Mouse (Mus musculus) cortical plate, adult 2 months (tissue): ENCODE data around the gene C5ar1. TPM values are rescaled to one million over a fixed set of nuclear protein-coding genes. Genes with fewer than 3 reads are reported as not detected.

Source experiments
- H3K27ac ChIP-seq: fragments of 200-500 bp; 2 replicates; pipeline ENCODE4 v1.5.1; 2012; ENCODE audit warnings: low read length, control low read depth, inconsistent platforms; ENCODE audit not compliant: insufficient read depth
- H3K4me1 ChIP-seq: fragments of 200-500 bp; 2 replicates; pipeline ENCODE4 v1.6.1; 2011; ENCODE audit warnings: low read length; ENCODE audit not compliant: control insufficient read depth, insufficient read depth
- H3K4me3 ChIP-seq: fragments of 200-500 bp; 2 replicates; pipeline ENCODE4 v1.5.1; 2011; ENCODE audit warnings: mild to moderate bottlenecking, low read length, control low read depth; ENCODE audit not compliant: insufficient read depth
- CTCF ChIP-seq: fragments of 200-500 bp; IDR thresholded peaks from 2 replicates; pipeline ENCODE4 v1.5.1; 2011; ENCODE audit warnings: mild to moderate bottlenecking, control low read depth, low read length; ENCODE audit not compliant: insufficient read depth; ENCODE audit errors: extremely low read depth
- POLR2A ChIP-seq: fragments of 200-500 bp; IDR thresholded peaks from 2 replicates; pipeline ENCODE4 v1.6.1; 2011; ENCODE audit warnings: mild to moderate bottlenecking, low read length, control low read depth; ENCODE audit not compliant: insufficient read depth; ENCODE audit errors: extremely low read depth
- polyA plus RNA-seq: library from polyadenylated mRNA; depleted of rRNA; stranded (reverse); fragments of >200 nt; gene quantifications from 2 replicates; pipeline ENCODE4 v1.2.3, GENCODE M21; 2012; rRNA removed

The C5ar1 gene
- polyA plus RNA-seq, 1 experiment = 1.5 TPM

DNA sequence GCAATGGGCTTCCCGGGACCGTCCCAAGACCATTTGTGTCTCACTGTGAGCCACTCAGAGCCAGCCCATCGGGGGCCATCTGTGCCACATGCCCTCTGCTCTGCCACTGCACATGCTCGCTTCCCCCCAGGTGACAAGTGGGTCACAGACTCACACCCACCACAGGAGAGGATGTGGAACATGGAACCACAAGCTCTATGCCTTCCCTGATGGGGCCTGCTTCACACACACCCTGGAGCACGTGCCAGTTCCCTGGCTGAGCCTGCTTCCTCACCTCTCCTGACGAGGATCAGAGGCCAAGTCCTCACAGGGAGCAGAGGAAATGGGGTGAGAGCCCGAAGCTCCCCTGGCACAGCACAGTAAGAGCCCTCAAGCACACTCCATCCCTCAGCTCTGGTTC, 52.3 kb downstream of the C5ar1 start:
- peaks cover 2% of the 10 kb centered on the region; the same call in 1 of the 2 replicates for H3K4me1 ChIP-seq
- TF ChIP-seq POLR2A (no peak), CTCF (no peak)
- H3K4me3 ChIP-seq = no peak overlapping the region
- peak overlapping the region; percentile 31; the same call in 1 of the 2 replicates for H3K27ac ChIP-seq

- Histone ChIP-seq H3K4me1 (peaks cover 2% of the 10 kb centered on the region; the same call in 1 of the 2 replicates), H3K4me3 (no peak overlapping the region), H3K27ac (no peak overlapping the region)
- TF ChIP-seq POLR2A = no peak
- TF ChIP-seq CTCF = no peak
Observed at GRCm38 (mm10) chr7:16204791-16205190, 54.5 kb downstream of the C5ar1 start.

GRCm38 (mm10) chr7:16203505-16203903, 55.8 kb downstream of the C5ar1 start:
- TF ChIP-seq CTCF = no peak
- TF ChIP-seq POLR2A = no peak
- Histone ChIP-seq H3K4me3 (no peak overlapping the region), H3K4me1 (peaks cover 2% of the 10 kb centered on the region; the same call in 1 of the 2 replicates), H3K27ac (no peak overlapping the region)

DNA sequence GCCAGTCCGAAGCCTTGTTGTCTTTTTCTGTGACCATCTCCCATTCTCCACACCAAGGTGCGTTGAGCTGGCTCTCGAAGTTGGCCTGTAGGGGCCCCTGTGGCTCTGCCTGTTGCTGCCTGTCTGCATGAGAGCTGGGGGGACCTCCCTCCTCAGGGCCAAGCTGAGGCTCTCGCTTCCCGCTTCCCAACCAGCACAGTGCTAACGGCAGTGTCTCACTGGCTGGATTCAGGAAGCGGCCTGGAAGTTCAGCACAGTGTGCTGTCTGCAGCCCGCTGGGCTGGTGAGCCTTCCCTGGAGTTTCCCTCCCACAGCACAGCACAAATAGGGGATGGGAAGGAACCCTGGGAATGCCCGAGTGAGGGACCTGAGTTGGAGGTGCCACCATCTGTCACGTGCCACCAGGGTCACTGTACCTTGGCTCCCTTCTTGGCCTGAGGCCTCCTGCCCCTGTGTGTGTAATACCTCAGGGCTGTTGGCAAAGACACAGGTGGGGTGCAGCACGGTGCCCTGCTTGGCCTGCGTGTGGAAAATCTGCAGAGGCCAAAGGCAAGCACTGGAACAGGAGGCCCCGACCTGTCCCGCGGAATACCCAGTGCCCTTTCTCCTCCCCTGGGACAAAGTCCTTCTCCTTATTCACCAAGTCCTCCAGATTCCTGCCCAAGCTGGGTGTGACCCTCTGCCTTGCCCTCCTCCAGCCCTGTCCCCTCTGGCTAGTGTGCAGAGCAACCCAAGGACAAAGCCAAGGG, 56.4 kb downstream of the C5ar1 start:
- TF ChIP-seq POLR2A (no peak), CTCF (no peak)
- no peak overlapping the region for H3K4me3 ChIP-seq
- H3K4me1 ChIP-seq = peaks cover 2% of the 10 kb centered on the region; the same call in 1 of the 2 replicates
- H3K27ac ChIP-seq = no peak overlapping the region

GRCm38 (mm10) chr7:16201136-16201535, 58.2 kb downstream of the C5ar1 start:
- TF ChIP-seq POLR2A (no peak), CTCF (no peak)
- H3K27ac ChIP-seq = no peak overlapping the region
- no peaks in the 10 kb centered on the region for H3K4me1 ChIP-seq
- no peak overlapping the region for H3K4me3 ChIP-seq

DNA sequence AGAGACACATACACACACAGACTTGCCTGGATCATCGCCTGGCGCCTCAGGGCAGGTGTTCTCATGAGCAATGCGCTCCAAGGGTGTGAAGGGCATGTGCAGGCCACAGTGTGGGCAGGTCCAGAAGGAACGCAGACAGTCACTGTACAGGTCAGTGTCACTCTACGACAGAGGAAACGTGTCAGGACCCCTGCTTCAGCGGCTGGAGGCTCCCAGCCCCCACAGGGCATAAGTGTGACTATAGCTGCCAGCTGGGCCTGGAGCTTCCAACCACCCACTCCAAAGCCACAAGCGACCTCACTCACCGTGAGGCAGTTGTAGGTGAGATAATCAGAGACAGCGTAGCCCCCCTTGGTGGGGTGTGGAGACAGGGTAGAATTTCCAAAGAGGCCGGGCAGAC, 60.8 kb downstream of the C5ar1 start:
- H3K4me1 ChIP-seq = no peaks in the 10 kb centered on the region
- no peak overlapping the region for H3K4me3 ChIP-seq
- TF ChIP-seq CTCF = no peak
- no peak for TF ChIP-seq POLR2A
- H3K27ac ChIP-seq = no peak overlapping the region

DNA sequence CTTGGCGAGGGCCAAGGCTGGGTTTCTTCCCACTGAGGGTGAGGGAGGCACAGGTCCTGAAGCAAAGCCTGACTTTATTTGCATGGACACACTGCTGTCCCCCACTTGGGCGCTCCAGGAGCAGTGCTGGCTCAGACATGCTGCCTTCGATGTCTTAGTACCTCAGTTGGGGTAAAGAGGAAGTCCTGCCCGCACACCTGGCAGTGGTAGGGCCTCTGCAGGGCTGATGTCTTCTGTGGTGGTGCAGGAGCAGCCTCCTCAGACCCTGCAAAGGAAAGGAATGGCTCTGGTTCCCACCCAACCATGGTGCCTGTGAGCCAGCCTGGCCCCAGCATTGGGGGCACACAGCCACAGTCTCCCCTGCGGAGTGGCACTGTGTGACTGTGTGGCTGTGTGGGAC, 62.2 kb downstream of the C5ar1 start:
- no peaks in the 10 kb centered on the region for H3K4me1 ChIP-seq
- H3K4me3 ChIP-seq = no peak overlapping the region
- H3K27ac ChIP-seq = no peak overlapping the region
- no peak for TF ChIP-seq CTCF
- TF ChIP-seq POLR2A = no peak

Other genes starting within 250 kb of the C5ar1 start
- 7.8 and 8.5 TPM in 2 replicates for gene Bicra, start 211.6 kb downstream of the C5ar1 start, polyA plus RNA-seq
- 0.45 and 0.52 TPM in 2 replicates for gene Zfp541, start 197.7 kb downstream of the C5ar1 start, polyA plus RNA-seq
- 436 and 444 TPM in 2 replicates for gene Napa, start 161.1 kb downstream of the C5ar1 start, polyA plus RNA-seq
- 51.3 and 58.5 TPM in 2 replicates for gene Kptn, start 139.6 kb downstream of the C5ar1 start, polyA plus RNA-seq
- gene Slc8a2, start 129.7 kb downstream of the C5ar1 start, polyA plus RNA-seq = 164 and 183 TPM in 2 replicates
- 83.3 and 84.0 TPM in 2 replicates for gene Meis3, start 84.5 kb downstream of the C5ar1 start, polyA plus RNA-seq
- gene Dhx34, start 37.5 kb downstream of the C5ar1 start, polyA plus RNA-seq = 10.8 and 11.5 TPM in 2 replicates
- 0.48 and 0.57 TPM in 2 replicates for gene C5ar2, start 15.4 kb downstream of the C5ar1 start, polyA plus RNA-seq
- gene Inafm1, start 14.1 kb upstream of the C5ar1 start, polyA plus RNA-seq = 49.8 and 53.2 TPM in 2 replicates
- gene Ccdc9, start 27.3 kb upstream of the C5ar1 start, polyA plus RNA-seq = 68.9 and 79.1 TPM in 2 replicates
- gene Bbc3, start 48.9 kb upstream of the C5ar1 start, polyA plus RNA-seq = 8.1 and 11.2 TPM in 2 replicates
- gene Sae1, start 128.3 kb upstream of the C5ar1 start, polyA plus RNA-seq = 95.8 and 97.1 TPM in 2 replicates
- gene Zc3h4, start 141.4 kb upstream of the C5ar1 start, polyA plus RNA-seq = 33.9 and 38.9 TPM in 2 replicates
- gene Tmem160, start 193.2 kb upstream of the C5ar1 start, polyA plus RNA-seq = 105 and 115 TPM in 2 replicates
- gene Npas1, start 218.2 kb upstream of the C5ar1 start, polyA plus RNA-seq = 10.7 and 13.0 TPM in 2 replicates